Comparison of ENCODE assay signal across 9 mouse cellular contexts in genomic region chr7:132733521-132733920, GRCm38 (mm10).
DNase-seq lines count a peak whose midpoint lies in the region; ATAC-seq and TF ChIP-seq lines count a peak whose summit lies in the region.
"Had no signal": no experiment of that assay in that cellular context is flagged by ENCODE, and none has a peak within 500 bp of the region (broad histone marks: within the 10 kb centered on the region; RNA-seq: fewer than 3 reads in every experiment).

No protein-coding gene starts in this region.

- H3K4me1 ChIP-seq in intestine, embryonic 16.5 days (ENCODE audit: control insufficient read depth, insufficient read depth, low read length): peaks cover 42% of the 10 kb centered on the region
- peaks cover 25% of the 10 kb centered on the region for H3K4me1 ChIP-seq in intestine, embryonic 15.5 days (replicated peaks)
- H3K4me1 ChIP-seq in bone marrow, adult 2 months (ENCODE audit: control insufficient read depth, insufficient read depth, low read length): peaks cover 27% of the 10 kb centered on the region
- peaks cover 62% of the 10 kb centered on the region for H3K4me1 ChIP-seq in hindbrain, embryonic 12.5 days
- H3K4me1 ChIP-seq in midbrain, embryonic 16.5 days (ENCODE audit: control insufficient read depth, insufficient read depth, low read length): peaks cover 31% of the 10 kb centered on the region
- peaks cover 31% of the 10 kb centered on the region; the same call in 1 of the 2 replicates for H3K4me1 ChIP-seq in lung, postnatal 0 days (ENCODE audit: insufficient read depth, low read depth, low read length)

- 69% methylated on average over 6 of the region's 6 CpGs for WGBS in intestine, embryonic 16.5 days
- WGBS in intestine, embryonic 15.5 days: 75% methylated on average over 6 of the region's 6 CpGs
- 95% methylated on average over 6 of the region's 6 CpGs for WGBS in bone marrow, adult 2 months
- 44% methylated on average over 6 of the region's 6 CpGs for WGBS in hindbrain, embryonic 12.5 days
- WGBS in midbrain, embryonic 16.5 days: 34% methylated on average over 6 of the region's 6 CpGs
- WGBS in lung, postnatal 0 days: 84% methylated on average over 6 of the region's 6 CpGs

- H3K9me3 ChIP-seq in intestine, embryonic 16.5 days (ENCODE audit: control insufficient read depth, low read length): no peaks in the 10 kb centered on the region
- H3K9me3 ChIP-seq in intestine, embryonic 15.5 days: no peaks in the 10 kb centered on the region
- no peaks in the 10 kb centered on the region for H3K9me3 ChIP-seq in hindbrain, embryonic 12.5 days (replicated peaks)
- no peaks in the 10 kb centered on the region for H3K9me3 ChIP-seq in midbrain, embryonic 16.5 days (replicated peaks; ENCODE audit: control insufficient read depth, low read length, poor library complexity, severe bottlenecking)
- H3K9me3 ChIP-seq in lung, postnatal 0 days (ENCODE audit: low read length): no peaks in the 10 kb centered on the region

- no peaks in the 10 kb centered on the region for H3K36me3 ChIP-seq in intestine, embryonic 16.5 days (ENCODE audit: control insufficient read depth, insufficient read depth, low read length)
- H3K36me3 ChIP-seq in intestine, embryonic 15.5 days: no peaks in the 10 kb centered on the region
- H3K36me3 ChIP-seq in hindbrain, embryonic 12.5 days: 0 out of 2 replicates have a peak, but pooled peaks cover 3% of the 10 kb centered on the region
- no peaks in the 10 kb centered on the region for H3K36me3 ChIP-seq in midbrain, embryonic 16.5 days (ENCODE audit: control insufficient read depth, insufficient read depth, low read length)
- H3K36me3 ChIP-seq in lung, postnatal 0 days (ENCODE audit: insufficient read depth, low read length): no peaks in the 10 kb centered on the region

- DNase-seq in right cerebral cortex, adult 2 months (ENCODE audit: low spot score in 2 of 2): no peak
- DNase-seq in lung, postnatal 0 days (ENCODE audit: low spot score): no peak
- no peak for DNase-seq in cerebellum, adult 11 months
- DNase-seq: lung, embryonic 14.5 days had no signal

- ATAC-seq in intestine, embryonic 16.5 days: no peak
- no peak for ATAC-seq in intestine, embryonic 15.5 days
- ATAC-seq in hindbrain, embryonic 12.5 days (ENCODE audit: low FRiP score): no peak
- ATAC-seq in midbrain, embryonic 16.5 days: no peak
- no peak for ATAC-seq in lung, postnatal 0 days

- H3K4me2 ChIP-seq in intestine, embryonic 16.5 days (ENCODE audit: low read depth, low read length): no peak overlapping the region
- no peak overlapping the region; the same call in 1 of the 2 replicates for H3K4me2 ChIP-seq in intestine, embryonic 15.5 days (replicated peaks)
- no peak overlapping the region for H3K4me2 ChIP-seq in hindbrain, embryonic 12.5 days (replicated peaks)
- H3K4me2 ChIP-seq in midbrain, embryonic 16.5 days (ENCODE audit: low read length): no peak overlapping the region
- H3K4me2 ChIP-seq in lung, postnatal 0 days (replicated peaks; ENCODE audit: low read depth, low read length): no peak overlapping the region
- H3K4me2 ChIP-seq: lung, embryonic 14.5 days had no signal

- TF ChIP-seq EP300 in lung, postnatal 0 days (IDR thresholded peaks at IDR 0.05): no peak

- no peak for TF ChIP-seq CTCF in bone marrow, adult 2 months (IDR thresholded peaks at IDR 0.05; ENCODE audit: control insufficient read depth, insufficient read depth, low read length)
- no peak for TF ChIP-seq CTCF in lung, postnatal 0 days (IDR thresholded peaks at IDR 0.05)

- no peak overlapping the region for H3K9ac ChIP-seq in intestine, embryonic 16.5 days (ENCODE audit: low read depth, low read length)
- no peak overlapping the region for H3K9ac ChIP-seq in intestine, embryonic 15.5 days
- H3K9ac ChIP-seq in hindbrain, embryonic 12.5 days: no peak overlapping the region
- H3K9ac ChIP-seq in midbrain, embryonic 16.5 days (ENCODE audit: low read depth, low read length): 0 out of 2 replicates have a peak overlapping the region, but pooled peaks have one; percentile 16
- no peak overlapping the region for H3K9ac ChIP-seq in lung, postnatal 0 days (replicated peaks; ENCODE audit: low read depth)
- H3K9ac ChIP-seq: lung, embryonic 14.5 days had no signal

- no peak for TF ChIP-seq POLR2A in bone marrow, adult 2 months (IDR thresholded peaks at IDR 0.05; ENCODE audit: borderline replicate concordance, control insufficient read depth, low read depth, low read length)

- H3K27me3 ChIP-seq in intestine, embryonic 16.5 days (replicated peaks; ENCODE audit: control insufficient read depth, insufficient read depth, low read length): no peaks in the 10 kb centered on the region
- H3K27me3 ChIP-seq in intestine, embryonic 15.5 days (replicated peaks): no peaks in the 10 kb centered on the region
- H3K27me3 ChIP-seq in hindbrain, embryonic 12.5 days: no peaks in the 10 kb centered on the region
- H3K27me3 ChIP-seq in midbrain, embryonic 16.5 days (ENCODE audit: control insufficient read depth, insufficient read depth, low read depth, low read length): no peaks in the 10 kb centered on the region
- no peaks in the 10 kb centered on the region for H3K27me3 ChIP-seq in lung, postnatal 0 days (replicated peaks; ENCODE audit: insufficient read depth, low read length)

- H3K27ac ChIP-seq in intestine, embryonic 16.5 days (ENCODE audit: low read length): peak overlapping the region; percentile 62; the same call in 1 of the 2 replicates
- no peak overlapping the region for H3K27ac ChIP-seq in intestine, embryonic 15.5 days
- H3K27ac ChIP-seq in bone marrow, adult 2 months (ENCODE audit: control insufficient read depth, insufficient read depth, low read depth, low read length, poor library complexity): 0 out of 2 replicates have a peak overlapping the region, but pooled peaks have one; percentile 10
- H3K27ac ChIP-seq in hindbrain, embryonic 12.5 days: peak overlapping the region; percentile 62
- peak overlapping the region; percentile 46; the same call in 1 of the 2 replicates for H3K27ac ChIP-seq in midbrain, embryonic 16.5 days (ENCODE audit: low read length)
- H3K27ac ChIP-seq in lung, postnatal 0 days (ENCODE audit: low read length): no peak overlapping the region

- H3K4me3 ChIP-seq in intestine, embryonic 16.5 days (ENCODE audit: low read length): no peak overlapping the region
- no peak overlapping the region for H3K4me3 ChIP-seq in intestine, embryonic 15.5 days (replicated peaks)
- no peak overlapping the region for H3K4me3 ChIP-seq in bone marrow, adult 2 months (replicated peaks; ENCODE audit: control insufficient read depth, low read depth, low read length)
- no peak overlapping the region for H3K4me3 ChIP-seq in hindbrain, embryonic 12.5 days
- H3K4me3 ChIP-seq in midbrain, embryonic 16.5 days (ENCODE audit: low read depth, low read length): no peak overlapping the region
- H3K4me3 ChIP-seq in lung, postnatal 0 days (ENCODE audit: low read depth, low read length): no peak overlapping the region

Comparison
In these comparisons a context has a peak if more than half of its experiments do, and no peak if none do; other contexts are left out.
1. H3K27ac ChIP-seq: peak in intestine, embryonic 16.5 days (single experiment), bone marrow, adult 2 months (single experiment), hindbrain, embryonic 12.5 days (single experiment) and midbrain, embryonic 16.5 days (single experiment); none in intestine, embryonic 15.5 days (single experiment) and lung, postnatal 0 days (single experiment).